15 mouse cellular contexts compared by ENCODE assay signal in the genomic region with DNA sequence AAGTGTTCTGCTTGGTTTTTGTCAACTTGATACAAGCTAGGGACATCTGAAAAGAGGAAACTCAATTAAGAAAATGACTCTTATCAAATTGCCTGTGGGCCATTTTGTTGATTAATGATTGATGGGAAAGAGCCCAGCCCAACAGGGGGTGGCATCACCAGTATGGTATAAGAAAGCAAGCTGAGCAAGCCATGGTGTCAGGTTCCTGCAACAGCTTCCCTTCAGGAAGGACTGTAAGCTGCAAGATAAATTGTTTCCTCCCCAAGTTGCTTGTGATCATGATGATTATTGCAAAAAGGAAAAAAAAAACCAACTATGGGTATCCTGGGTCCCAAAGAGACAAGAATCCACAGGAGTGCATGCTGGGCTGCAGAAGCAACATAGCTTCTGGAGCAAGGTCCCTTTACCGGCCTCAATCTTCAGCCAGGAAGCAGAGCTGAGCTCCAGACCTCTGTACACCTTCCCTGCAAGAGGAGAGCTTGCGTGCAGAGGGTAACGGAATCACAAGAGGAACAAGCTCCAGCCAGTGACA. TPM values are rescaled to one million over a fixed set of nuclear protein-coding genes. Genes with fewer than 3 reads are reported as not detected.
"Had no signal": no experiment of that assay in that cellular context is flagged by ENCODE, and none has a peak within 500 bp of the region (broad histone marks: within the 10 kb centered on the region; RNA-seq: fewer than 3 reads in every experiment).

No protein-coding gene starts in this region.

- ATAC-seq: lung, postnatal 0 days; midbrain, embryonic 16.5 days had no signal

- DNase-seq: lung, adult 18-20 months; lung, postnatal 14 days; lung, postnatal 36 days; midbrain, embryonic 14.5 days; retina, postnatal 1 day; right cerebral cortex, adult 18-20 months; right cerebral cortex, postnatal 25 days; right cerebral cortex, postnatal 4 days; spleen, adult 18-20 months; thymus, adult 18-20 months; thymus, postnatal 14 days; thymus, postnatal 36 days had no signal

RNA-seq across cellular contexts. Expression of gene Efhc2, which starts 18.8 kb away (rescaled TPM):
- total RNA-seq: megakaryocyte-erythroid progenitor cell, adult 5-6 weeks had no signal
